Mouse (Mus musculus): ENCODE data around the gene Zfp598. TPM values are rescaled to one million over a fixed set of nuclear protein-coding genes. Genes with fewer than 3 reads are reported as not detected.
A peak's percentile ranks its signal among the peaks of the same experiment; 100 is the strongest.
"Not testable (repeated sequence)": the region's sequence is repeated elsewhere in the genome, so short reads cannot be mapped to it uniquely, and the experiment has no call there.

Zfp598 gene
- polyA plus RNA-seq, 1 experiment from 2014 or later: 21.9 TPM

GRCm38 (mm10) chr17:24717943-24718342 lies 48.5 kb downstream of the Zfp598 start, which contains the start of the genes Rnf151 and Rps2:
Gene Rnf151 (minus strand): TSS chr17:24718063.
Gene Rps2 (plus strand): TSS chr17:24718116.
- H3K27me3 ChIP-seq (replicated peaks): no peaks in the 10 kb centered on the region
- no peak within 1 kb of the TSS for H3K9ac ChIP-seq
- H3K9me3 ChIP-seq: no peaks in the 10 kb centered on the region
- no peak within 1 kb of the TSS for H3K27ac ChIP-seq
- peak within 1 kb of the TSS; percentile 72 for H3K4me2 ChIP-seq
- peaks cover 10% of the 10 kb centered on the region for H3K36me3 ChIP-seq (replicated peaks)
- peak within 1 kb of the TSS; percentile 77 for H3K4me3 ChIP-seq
- WGBS: 77% methylated on average over 4 of the region's 4 CpGs
- peaks cover 28% of the 10 kb centered on the region for H3K4me1 ChIP-seq
- ATAC-seq (replicated peaks): no peak

DNA sequence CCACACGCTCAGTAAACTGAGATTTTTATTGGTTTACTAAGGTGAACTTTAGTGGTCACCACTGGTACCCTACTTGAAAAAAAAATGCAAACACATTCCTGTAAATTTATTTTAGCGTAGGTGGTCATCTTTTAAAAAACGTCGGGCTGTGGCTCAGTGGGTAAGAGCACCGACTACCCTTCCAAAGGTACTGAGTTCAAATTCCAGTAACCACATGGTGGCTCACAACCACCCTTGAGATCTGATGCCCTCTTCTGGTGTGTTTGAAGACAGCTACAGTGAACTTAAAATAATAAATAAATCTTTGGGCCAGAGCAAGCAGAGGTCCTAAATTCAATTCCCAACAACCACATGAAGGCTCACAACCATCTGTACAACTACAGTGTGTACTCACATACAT lies 49.5 kb downstream of the Zfp598 start:
- ATAC-seq (replicated peaks); H3K27ac ChIP-seq; H3K27me3 ChIP-seq (replicated peaks); H3K9me3 ChIP-seq: not testable (repeated sequence)
- Histone ChIP-seq H3K36me3 (replicated peaks) (peaks cover 10% of the 10 kb centered on the region), H3K4me1 (peaks cover 38% of the 10 kb centered on the region), H3K9ac (peak overlapping the region; percentile 87; the same call in 1 of the 2 replicates), H3K4me2 (peak overlapping the region; percentile 72), H3K4me3 (peak overlapping the region; percentile 77)
- 70% methylated on average over 5 of the region's 5 CpGs for WGBS

DNA sequence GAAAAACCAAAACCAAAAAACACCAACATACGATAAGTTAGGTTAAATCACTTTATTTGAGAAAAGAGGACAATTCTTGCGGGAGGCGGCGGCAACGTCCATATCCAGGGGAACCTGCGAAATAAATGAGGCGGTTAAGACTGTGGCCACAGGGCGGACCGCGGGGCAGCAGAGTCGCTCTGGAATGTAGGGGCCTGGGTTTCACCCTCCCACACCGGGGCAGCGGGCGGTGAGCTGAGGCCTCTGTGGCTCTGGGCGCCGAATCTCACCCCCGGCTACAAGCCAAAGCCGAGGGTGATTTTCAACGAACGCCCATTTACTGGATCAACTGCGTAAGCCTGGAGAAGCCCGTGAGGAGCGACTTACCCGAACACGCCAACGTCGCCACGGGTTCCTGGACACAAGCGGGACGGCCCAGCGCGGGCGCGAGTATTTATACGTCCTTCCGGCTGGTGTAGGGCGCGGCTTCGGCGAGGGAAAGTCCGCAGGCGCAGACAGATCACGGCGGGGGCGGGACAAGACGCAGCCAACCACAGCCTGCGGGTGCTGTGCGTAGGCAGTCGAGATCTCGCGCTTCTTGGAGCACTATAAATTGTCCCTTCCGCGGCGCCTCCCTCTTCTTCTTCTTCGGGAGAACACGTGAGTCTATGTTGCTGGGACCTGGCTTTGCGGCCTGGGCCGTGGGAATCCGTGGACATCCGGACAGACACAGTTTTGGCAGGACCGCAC lies 50.2 kb downstream of the Zfp598 start:
- Histone ChIP-seq H3K4me3 (peak overlapping the region; percentile 77), H3K4me1 (peaks cover 42% of the 10 kb centered on the region), H3K9me3 (no peaks in the 10 kb centered on the region), H3K27ac (peak overlapping the region; percentile 83), H3K4me2 (peak overlapping the region; percentile 72), H3K36me3 (replicated peaks) (peaks cover 10% of the 10 kb centered on the region), H3K9ac (peak overlapping the region; percentile 87), H3K27me3 (replicated peaks) (no peaks in the 10 kb centered on the region)
- WGBS: under 1% methylated on average over 61 of the region's 61 CpGs
- ATAC-seq (replicated peaks): peak; percentile 98

- not testable (repeated sequence) for H3K27ac ChIP-seq; H3K9me3 ChIP-seq; H3K27me3 ChIP-seq (replicated peaks); ATAC-seq (replicated peaks)
- H3K9ac ChIP-seq: peak overlapping the region; percentile 70
- H3K4me2 ChIP-seq: peak overlapping the region; percentile 72
- peaks cover 42% of the 10 kb centered on the region for H3K4me1 ChIP-seq
- peak overlapping the region; percentile 77 for H3K4me3 ChIP-seq
- WGBS: under 1% methylated on average over 11 of the region's 11 CpGs
- H3K36me3 ChIP-seq (replicated peaks): peaks cover 10% of the 10 kb centered on the region
Observed at GRCm38 (mm10) chr17:24720616-24721015, 51.1 kb downstream of the Zfp598 start.

- H3K27me3 ChIP-seq (replicated peaks); H3K27ac ChIP-seq; H3K9me3 ChIP-seq; ATAC-seq (replicated peaks): not testable (repeated sequence)
- Histone ChIP-seq H3K4me3 (peak overlapping the region; percentile 77), H3K4me1 (peaks cover 42% of the 10 kb centered on the region), H3K4me2 (peak overlapping the region; percentile 72), H3K36me3 (replicated peaks) (peaks cover 10% of the 10 kb centered on the region), H3K9ac (peak overlapping the region; percentile 5; the same call in 1 of the 2 replicates)
- 70% methylated on average over 7 of the region's 7 CpGs for WGBS
Observed at GRCm38 (mm10) chr17:24721383-24721955, 52.0 kb downstream of the Zfp598 start.

GRCm38 (mm10) chr17:24722220-24722924 lies 52.9 kb downstream of the Zfp598 start:
- no peaks in the 10 kb centered on the region for H3K9me3 ChIP-seq
- H3K4me2 ChIP-seq: peak overlapping the region; percentile 70
- no peak overlapping the region for H3K27ac ChIP-seq
- peaks cover 10% of the 10 kb centered on the region for H3K36me3 ChIP-seq (replicated peaks)
- WGBS: 43% methylated on average over 13 of the region's 13 CpGs
- H3K4me1 ChIP-seq: peaks cover 42% of the 10 kb centered on the region
- ATAC-seq (replicated peaks): no peak
- H3K27me3 ChIP-seq (replicated peaks): 0 out of 2 replicates have a peak, but pooled peaks cover 2% of the 10 kb centered on the region
- H3K9ac ChIP-seq: no peak overlapping the region
- 0 out of 2 replicates have a peak overlapping the region, but pooled peaks have one; percentile 93 for H3K4me3 ChIP-seq

- 4% methylated on average over 12 of the region's 12 CpGs for WGBS
Observed at GRCm38 (mm10) chr17:24723122-24723880, 53.8 kb downstream of the Zfp598 start.

DNA sequence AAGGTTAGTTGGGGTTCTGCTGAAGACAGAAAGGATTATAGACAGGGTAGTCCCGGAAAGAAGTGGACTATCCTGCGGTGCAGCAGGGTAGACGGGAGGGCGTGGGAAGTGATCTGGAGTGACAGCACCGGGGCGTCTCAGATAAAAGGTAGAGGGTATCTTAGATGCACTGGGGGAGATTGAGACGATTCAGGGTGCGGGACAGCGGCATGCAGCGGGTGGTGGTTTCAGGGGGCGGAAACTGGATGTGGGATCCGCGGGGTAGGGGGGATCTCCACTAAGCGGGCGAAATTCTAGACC lies 54.3 kb downstream of the Zfp598 start:
- Histone ChIP-seq H3K4me1 (peaks cover 38% of the 10 kb centered on the region), H3K36me3 (replicated peaks) (peaks cover 10% of the 10 kb centered on the region), H3K27ac (peak overlapping the region; percentile 88), H3K4me2 (peak overlapping the region; percentile 70), H3K9ac (peak overlapping the region; percentile 94), H3K9me3 (no peaks in the 10 kb centered on the region), H3K27me3 (replicated peaks) (peaks cover 9% of the 10 kb centered on the region), H3K4me3 (peak overlapping the region; percentile 93)
- WGBS: under 1% methylated on average over 15 of the region's 15 CpGs
- ATAC-seq (replicated peaks): no peak; the same call in 1 of the 2 replicates

More at GRCm38 (mm10) chr17:24723122-24723880, 53.8 kb downstream of the Zfp598 start:
- Histone ChIP-seq H3K4me1 (peaks cover 42% of the 10 kb centered on the region), H3K9ac (peak overlapping the region; percentile 94), H3K9me3 (no peaks in the 10 kb centered on the region), H3K27me3 (replicated peaks) (peaks cover 9% of the 10 kb centered on the region; the same call in 1 of the 2 replicates), H3K4me3 (peak overlapping the region; percentile 93), H3K36me3 (replicated peaks) (peaks cover 10% of the 10 kb centered on the region), H3K4me2 (peak overlapping the region; percentile 70), H3K27ac (peak overlapping the region; percentile 88; the same call in 1 of the 2 replicates)
- no peak for ATAC-seq (replicated peaks)

GRCm38 (mm10) chr17:24724184-24724583 lies 54.7 kb downstream of the Zfp598 start, which contains the start of gene Ndufb10:
Gene Ndufb10 (minus strand): TSS chr17:24724478.
- peak within 1 kb of the TSS; percentile 94 for H3K9ac ChIP-seq
- peaks cover 34% of the 10 kb centered on the region for H3K4me1 ChIP-seq
- ATAC-seq (replicated peaks): peak; percentile 74
- peaks cover 9% of the 10 kb centered on the region for H3K27me3 ChIP-seq (replicated peaks)
- peak within 1 kb of the TSS; percentile 88 for H3K27ac ChIP-seq
- H3K36me3 ChIP-seq (replicated peaks): peaks cover 10% of the 10 kb centered on the region
- H3K4me3 ChIP-seq: peak within 1 kb of the TSS; percentile 93
- H3K4me2 ChIP-seq: peak within 1 kb of the TSS; percentile 70
- under 1% methylated on average over 30 of the region's 30 CpGs for WGBS
- H3K9me3 ChIP-seq: no peaks in the 10 kb centered on the region

GRCm38 (mm10) chr17:24725637-24726390 lies 56.3 kb downstream of the Zfp598 start:
- Histone ChIP-seq H3K9me3 (no peaks in the 10 kb centered on the region), H3K9ac (no peak overlapping the region), H3K27me3 (replicated peaks) (peaks cover 9% of the 10 kb centered on the region), H3K4me1 (peaks cover 32% of the 10 kb centered on the region), H3K27ac (no peak overlapping the region), H3K4me2 (no peak overlapping the region), H3K4me3 (no peak overlapping the region), H3K36me3 (replicated peaks) (peaks cover 10% of the 10 kb centered on the region)
- no peak for ATAC-seq (replicated peaks)
- 74% methylated on average over 3 of the region's 3 CpGs for WGBS

DNA sequence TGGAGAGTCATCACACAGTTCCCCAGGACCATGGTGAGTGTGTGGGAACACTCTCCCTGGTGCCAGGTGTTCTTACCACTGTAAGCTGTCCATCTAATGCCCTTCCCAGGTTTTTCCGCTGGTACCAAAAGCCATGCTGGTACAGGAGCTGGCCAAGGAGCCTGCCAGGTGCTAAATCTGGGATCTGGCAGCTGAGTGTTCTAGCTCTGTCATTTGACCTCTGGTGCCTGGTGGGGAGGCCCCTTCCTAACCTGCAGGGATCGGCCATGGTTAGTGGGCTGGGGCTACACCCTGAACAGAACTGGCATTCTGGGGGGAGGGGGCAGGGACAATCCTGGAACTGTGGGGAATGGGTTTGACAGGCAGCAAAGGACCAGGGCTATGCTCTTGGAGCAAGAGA lies 58.1 kb downstream of the Zfp598 start, which contains the start of gene Rpl3l:
Rpl3l (plus strand) TSS at position 203 of the 400 bp plus-strand sequence.
- WGBS: 70% methylated on average over 2 of the region's 2 CpGs
- ATAC-seq (replicated peaks): no peak

More for the DNA sequence above, 58.1 kb downstream of the Zfp598 start, which contains the start of gene Rpl3l:
- Histone ChIP-seq H3K36me3 (replicated peaks) (no peaks in the 10 kb centered on the region), H3K27ac (no peak within 1 kb of the TSS), H3K4me2 (no peak within 1 kb of the TSS), H3K9me3 (no peaks in the 10 kb centered on the region), H3K27me3 (replicated peaks) (peaks cover 9% of the 10 kb centered on the region), H3K9ac (no peak within 1 kb of the TSS), H3K4me3 (no peak within 1 kb of the TSS), H3K4me1 (peaks cover 16% of the 10 kb centered on the region)
